Comparison of ENCODE assay signal across 8 mouse cellular contexts in the genomic region with DNA sequence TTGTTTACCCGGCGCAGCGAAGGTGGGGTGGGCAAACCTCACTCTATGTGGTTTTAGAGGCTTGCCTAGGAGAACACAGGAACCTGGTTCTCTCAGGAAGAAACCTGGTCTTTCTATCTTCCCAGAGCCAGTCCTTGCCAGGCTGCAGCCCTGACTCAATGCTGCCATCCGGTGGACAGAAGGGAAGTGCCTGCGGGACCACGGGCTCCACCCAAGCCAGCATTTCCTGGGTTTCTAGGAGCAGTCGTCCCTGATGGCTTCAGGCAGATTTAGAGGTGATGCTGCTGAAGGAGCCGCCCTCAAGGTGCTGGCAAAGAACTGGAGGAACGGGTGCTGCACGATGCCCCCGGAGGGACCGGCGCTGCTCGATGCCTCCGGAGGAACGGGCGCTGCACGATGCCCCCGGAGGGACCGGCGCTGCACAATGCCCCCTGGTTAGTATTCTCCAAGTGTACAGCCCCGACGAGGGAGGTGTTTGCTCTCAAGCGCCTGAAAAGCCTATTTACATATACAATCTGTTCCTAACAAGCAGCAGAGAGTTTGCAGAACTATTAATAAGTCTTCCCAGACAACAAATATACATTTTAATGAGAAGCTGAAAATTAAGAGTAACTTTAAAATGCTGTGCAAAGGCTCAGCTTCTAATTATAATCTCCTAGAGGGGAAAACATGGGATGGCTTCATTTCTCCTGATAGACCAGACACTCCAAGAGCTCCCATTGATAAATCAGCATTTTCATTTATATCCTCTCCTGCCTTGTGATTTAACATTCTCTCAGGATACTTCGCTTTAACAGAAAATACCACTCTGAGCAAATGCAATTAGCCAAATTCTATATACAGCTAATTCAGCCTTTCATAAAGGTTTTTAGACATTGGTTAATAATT. TPM values are rescaled to one million over a fixed set of nuclear protein-coding genes. Genes with fewer than 3 reads are reported as not detected.
DNase-seq lines count a peak whose midpoint lies in the region; ATAC-seq lines count a peak whose summit lies in the region.

No protein-coding gene starts in this region.

- no peaks in the 10 kb centered on the region for H3K36me3 ChIP-seq in heart, embryonic 14.5 days (ENCODE audit: control insufficient read depth, insufficient read depth, low read length)
- no peaks in the 10 kb centered on the region for H3K36me3 ChIP-seq in liver, embryonic 11.5 days (ENCODE audit: control insufficient read depth, insufficient read depth, low read length)
- no peaks in the 10 kb centered on the region for H3K36me3 ChIP-seq in stomach, embryonic 15.5 days

- peaks cover 9% of the 10 kb centered on the region; the same call in 1 of the 2 replicates for H3K27me3 ChIP-seq in heart, embryonic 14.5 days (ENCODE audit: control insufficient read depth, insufficient read depth, low read length)
- H3K27me3 ChIP-seq in liver, embryonic 11.5 days (replicated peaks; ENCODE audit: control insufficient read depth, insufficient read depth, low read length) = no peaks in the 10 kb centered on the region
- H3K27me3 ChIP-seq in stomach, embryonic 15.5 days (replicated peaks) = no peaks in the 10 kb centered on the region

- 6% methylated on average over 25 of the region's 25 CpGs for WGBS in heart, embryonic 14.5 days
- WGBS in liver, embryonic 11.5 days = 10% methylated on average over 25 of the region's 25 CpGs
- 4% methylated on average over 25 of the region's 25 CpGs for WGBS in stomach, embryonic 15.5 days

- no peak for ATAC-seq in heart, embryonic 14.5 days (ENCODE audit: insufficient number of reproducible peaks, insufficient read depth, low FRiP score, low read depth)
- ATAC-seq in liver, embryonic 11.5 days (replicated peaks; ENCODE audit: low FRiP score) = peak; percentile 47; the same call in 1 of the 2 replicates
- peak; percentile 60; the same call in 1 of the 2 replicates for ATAC-seq in stomach, embryonic 15.5 days (ENCODE audit: insufficient read depth, low FRiP score, low read depth)

- peak overlapping the region; percentile 44 to 50 for H3K4me3 ChIP-seq in heart, embryonic 14.5 days (ENCODE audit: control insufficient read depth in 1 of 2, insufficient read depth in 1 of 2, low read depth in 1 of 2, low read length in 2 of 2)
- H3K4me3 ChIP-seq in liver, embryonic 11.5 days (ENCODE audit: low read depth, low read length) = peak overlapping the region; percentile 34
- H3K4me3 ChIP-seq in stomach, embryonic 15.5 days (replicated peaks) = peak overlapping the region; percentile 48

- H3K9ac ChIP-seq in heart, embryonic 14.5 days (ENCODE audit: low read length) = peak overlapping the region; percentile 69
- H3K9ac ChIP-seq in liver, embryonic 11.5 days (ENCODE audit: low read depth, low read length) = no peak overlapping the region
- peak overlapping the region; percentile 34; the same call in 1 of the 2 replicates for H3K9ac ChIP-seq in stomach, embryonic 15.5 days

- H3K4me2 ChIP-seq in heart, embryonic 14.5 days (ENCODE audit: low read length) = peak overlapping the region; percentile 75
- peak overlapping the region; percentile 52 for H3K4me2 ChIP-seq in liver, embryonic 11.5 days
- peak overlapping the region; percentile 78 for H3K4me2 ChIP-seq in stomach, embryonic 15.5 days

- no peaks in the 10 kb centered on the region for H3K9me3 ChIP-seq in heart, embryonic 14.5 days (ENCODE audit: control insufficient read depth, low read length)
- H3K9me3 ChIP-seq in liver, embryonic 11.5 days (ENCODE audit: control insufficient read depth, low read length) = no peaks in the 10 kb centered on the region
- no peaks in the 10 kb centered on the region for H3K9me3 ChIP-seq in stomach, embryonic 15.5 days

- peak; percentile 71 to 73 for DNase-seq in B cell, adult 2 months
- DNase-seq in brain, adult 2 months (ENCODE audit: low read depth, low spot score) = peak; percentile 91
- DNase-seq in fibroblast of lung, adult 2 months (ENCODE audit: low read depth) = peak; percentile 38
- peak; percentile 93 for DNase-seq in kidney, postnatal 10 days
- DNase-seq in liver, embryonic 11.5 days (ENCODE audit: low spot score) = peak; percentile 82
- peak; percentile 89 for DNase-seq in neural tube, embryonic 10.5 days (ENCODE audit: extremely low spot score, low spot score)

- no peak overlapping the region for H3K27ac ChIP-seq in heart, embryonic 14.5 days (replicated peaks in 1 of 2; ENCODE audit: control insufficient read depth in 1 of 2, insufficient read depth in 1 of 2, low read depth in 2 of 2, low read length in 2 of 2)
- no peak overlapping the region for H3K27ac ChIP-seq in liver, embryonic 11.5 days (ENCODE audit: low read depth, low read length)
- H3K27ac ChIP-seq in stomach, embryonic 15.5 days = no peak overlapping the region

- H3K4me1 ChIP-seq in heart, embryonic 14.5 days (ENCODE audit: control insufficient read depth in 2 of 2, insufficient read depth in 2 of 2, low read length in 2 of 2) = no peaks in the 10 kb centered on the region
- H3K4me1 ChIP-seq in liver, embryonic 11.5 days (replicated peaks; ENCODE audit: control insufficient read depth, insufficient read depth, low read length) = no peaks in the 10 kb centered on the region
- H3K4me1 ChIP-seq in stomach, embryonic 15.5 days = no peaks in the 10 kb centered on the region

RNA-seq across cellular contexts. Expression of gene Adar, which starts 25.9 kb away (rescaled TPM):
- 8.0 and 9.4 TPM in 2 replicates for polyA plus RNA-seq in heart, embryonic 14.5 days (2014; fragmentation: Nextera tagmentation; extraction: Ambion mirVana)
- polyA plus RNA-seq in liver, embryonic 11.5 days (2014; fragmentation: Nextera tagmentation; extraction: Ambion mirVana) = 12.6 and 14.0 TPM in 2 replicates
- 10.3 and 13.3 TPM in 2 replicates for polyA plus RNA-seq in stomach, embryonic 15.5 days (2015; fragmentation: Nextera tagmentation; extraction: Ambion mirVana)

Comparison
In these comparisons a context has a peak if more than half of its experiments do, and no peak if none do; other contexts are left out.
1. DNase-seq: peak in every context shown above with its lines; median percentile 93 in kidney, postnatal 10 days; 91 in brain, adult 2 months; 89 in neural tube, embryonic 10.5 days; 82 in liver, embryonic 11.5 days; 72 in B cell, adult 2 months; 38 in fibroblast of lung, adult 2 months.